Mouse (Mus musculus): ENCODE results near the gene A430089I19Rik. TPM values are rescaled to one million over a fixed set of nuclear protein-coding genes. Genes with fewer than 3 reads are reported as not detected.
"Not testable (repeated sequence)": the region's sequence is repeated elsewhere in the genome, so short reads cannot be mapped to it uniquely, and the experiment has no call there.

A430089I19Rik gene
- polyA plus RNA-seq (2017; shearing (Covaris generic)), result not detected

DNA sequence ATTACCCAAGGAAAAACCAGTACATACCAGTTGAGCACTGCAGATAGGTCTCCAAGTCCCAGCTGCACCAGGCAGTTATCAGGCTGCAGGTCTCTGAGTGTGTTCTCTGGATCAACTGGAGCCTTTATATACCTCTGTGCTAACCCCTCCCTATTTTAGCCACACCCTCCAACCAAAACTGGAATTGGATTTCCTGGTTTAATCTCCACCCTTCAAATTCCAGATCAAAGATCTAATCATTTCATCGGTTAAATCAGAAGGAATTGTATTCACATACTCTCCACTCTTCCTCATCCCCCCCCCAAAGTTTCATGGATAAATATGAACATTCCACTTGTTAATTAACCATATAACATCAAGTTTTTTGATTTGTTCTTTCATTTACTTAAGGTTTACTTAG lies at the start of gene A430089I19Rik:
Gene A430089I19Rik (minus strand): TSS at position 101 of the 400 bp plus-strand sequence.
- ATAC-seq, result not testable (repeated sequence)

DNA sequence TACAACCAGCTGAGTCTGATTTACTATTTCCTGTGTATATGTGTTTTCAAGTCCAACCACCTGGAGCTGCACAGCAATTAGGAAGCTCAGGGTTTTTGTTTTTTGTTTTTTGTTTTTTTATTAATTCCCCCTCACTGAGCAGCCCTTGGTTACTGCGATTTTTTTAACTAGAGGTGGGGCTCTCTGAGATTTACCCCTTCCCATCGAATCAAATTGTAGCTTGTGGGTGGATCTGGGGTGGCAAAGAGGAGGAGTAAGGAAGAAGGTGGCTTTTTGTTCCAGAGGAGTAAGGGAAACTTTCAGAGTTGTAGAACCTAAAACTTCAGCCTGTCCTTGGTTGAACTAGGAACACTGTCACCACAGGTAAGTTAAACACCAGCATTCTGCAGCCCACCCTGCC lies 32.9 kb upstream of the A430089I19Rik start, which contains the start of gene AA792892:
Gene AA792892 (plus strand): TSS at position 301 of the 400 bp plus-strand sequence.
- not testable (repeated sequence) for ATAC-seq

- not testable (repeated sequence) for ATAC-seq
Measured at GRCm38 (mm10) chr5:94314135-94314534, 7.5 kb upstream of the A430089I19Rik start, which contains the start of gene Gm6502. Gene Gm6502 (plus strand): TSS chr5:94314435.

Other genes starting within 250 kb of the A430089I19Rik start
- not detected for gene BC061212, start 236.3 kb downstream of the A430089I19Rik start, polyA plus RNA-seq (2017; shearing (Covaris generic))
- gene Gm6351, start 230.4 kb downstream of the A430089I19Rik start, polyA plus RNA-seq (2017; shearing (Covaris generic)), result not detected
- under 1 TPM in 1 of 2 experiments, not detected in 1; 0.40 TPM for gene Gm3106, start 88.8 kb downstream of the A430089I19Rik start, polyA plus RNA-seq (2017; shearing (Covaris generic))
- gene Gm6502, start 7.6 kb upstream of the A430089I19Rik start, polyA plus RNA-seq (2017; shearing (Covaris generic)), result not detected
- not detected for gene AA792892, start 33.0 kb upstream of the A430089I19Rik start, polyA plus RNA-seq (2017; shearing (Covaris generic))
- gene Gm7682, start 139.0 kb upstream of the A430089I19Rik start, polyA plus RNA-seq (2017; shearing (Covaris generic)), result not detected
- 1 to 10 TPM in 1 of 2 experiments, not detected in 1; 1.3 TPM for gene Gm3139, start 219.5 kb upstream of the A430089I19Rik start, polyA plus RNA-seq (2017; shearing (Covaris generic))